Mouse (Mus musculus) midbrain, embryonic 13.5 days (tissue): ENCODE measurements around the gene Gm12695. TPM values are rescaled to one million over a fixed set of nuclear protein-coding genes. Genes with fewer than 3 reads are reported as not detected.

Experiments
- ATAC-seq: fragments of 200-750 bp; cut with Nextera tagmentation; 2 replicates; pipeline ENCODE4 v1.8.0; 2017; ENCODE audit warnings: mild to moderate bottlenecking, moderate TSS enrichment, moderate library complexity
- H3K27ac ChIP-seq: fragments of 300-500 bp; sonication (generic); 2 replicates; pipeline ENCODE4 v1.5.1; 2015; ENCODE audit warnings: inconsistent platforms, mild to moderate bottlenecking, moderate library complexity
- H3K27me3 ChIP-seq: fragments of 300-500 bp; sonication (generic); 2 replicates; pipeline ENCODE4 v1.6.1; 2015; ENCODE audit warnings: mild to moderate bottlenecking, inconsistent platforms
- H3K36me3 ChIP-seq: fragments of 300-500 bp; sonication (generic); 2 replicates; pipeline ENCODE4 v1.6.1; 2015; ENCODE audit warnings: mild to moderate bottlenecking, inconsistent platforms
- H3K4me1 ChIP-seq: fragments of 300-500 bp; sonication (generic); replicated peaks from 2 replicates; pipeline ENCODE4 v1.6.1; 2015; ENCODE audit warnings: inconsistent platforms
- H3K4me2 ChIP-seq: fragments of 300-500 bp; sonication (generic); replicated peaks from 2 replicates; pipeline ENCODE4 v1.6.1; 2015; ENCODE audit warnings: moderate library complexity, mild to moderate bottlenecking, inconsistent platforms
- H3K4me3 ChIP-seq: fragments of 300-500 bp; sonication (generic); replicated peaks from 2 replicates; pipeline ENCODE4 v1.5.1; 2015; ENCODE audit warnings: mild to moderate bottlenecking, inconsistent platforms
- H3K9ac ChIP-seq: fragments of 300-500 bp; sonication (generic); replicated peaks from 2 replicates; pipeline ENCODE4 v1.6.1; 2015; ENCODE audit warnings: mild to moderate bottlenecking, inconsistent platforms
- H3K9me3 ChIP-seq: fragments of 300-500 bp; sonication (generic); 2 replicates; pipeline ENCODE4 v1.6.1; 2016; ENCODE audit warnings: mild to moderate bottlenecking, inconsistent platforms
- WGBS: fragments of 180-500 bp; shearing (Covaris S2); methylation state at CpG from one replicate; pipeline ENCODE4 v1.1.7; 2015; 5-methylcytosine and 5-hydroxymethylcytosine counted together
- polyA plus RNA-seq: library from polyadenylated mRNA; unstranded; fragments of >200 nt; fragmentation: Nextera tagmentation; extraction: Ambion mirVana; gene quantifications from 2 replicates; pipeline ENCODE4 v1.2.1, GENCODE M21; 2015

Gm12695 gene
- polyA plus RNA-seq, 1 experiment from 2014 or later = 0.08 TPM

DNA sequence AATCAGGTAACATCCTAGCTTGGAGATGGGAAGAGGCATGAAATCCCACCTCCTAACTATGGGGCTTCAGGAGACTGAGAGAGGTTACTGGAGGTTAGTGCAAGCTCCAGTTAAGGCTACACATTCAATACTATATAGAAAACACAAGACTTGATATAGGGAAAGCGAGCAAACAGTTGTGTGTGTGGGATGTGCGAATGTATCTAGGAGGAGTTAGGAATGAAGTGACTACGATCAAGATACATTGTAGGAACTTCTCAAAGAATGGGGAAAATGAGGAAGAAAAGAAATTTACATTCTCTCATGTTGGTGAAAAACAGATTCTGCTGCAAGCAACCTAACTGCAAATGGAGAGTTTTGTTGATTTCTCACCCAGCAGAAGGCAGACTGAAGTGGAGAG is 44.5 kb downstream of the Gm12695 start:
- no peaks in the 10 kb centered on the region for H3K4me1 ChIP-seq
- WGBS = 94% methylated on average over 3 of the region's 3 CpGs
- no peak overlapping the region for H3K27ac ChIP-seq
- H3K4me3 ChIP-seq = no peak overlapping the region
- no peaks in the 10 kb centered on the region for H3K36me3 ChIP-seq
- H3K4me2 ChIP-seq = no peak overlapping the region
- H3K27me3 ChIP-seq = no peaks in the 10 kb centered on the region
- no peak overlapping the region for H3K9ac ChIP-seq
- H3K9me3 ChIP-seq = no peaks in the 10 kb centered on the region
- ATAC-seq = no peak

- H3K36me3 ChIP-seq = no peaks in the 10 kb centered on the region
- no peak overlapping the region for H3K4me3 ChIP-seq
- H3K9ac ChIP-seq = no peak overlapping the region
- no peak overlapping the region for H3K4me2 ChIP-seq
- no peak overlapping the region for H3K27ac ChIP-seq
- no peak for ATAC-seq
- 73% methylated on average over 4 of the region's 4 CpGs for WGBS
- H3K27me3 ChIP-seq = no peaks in the 10 kb centered on the region
- H3K4me1 ChIP-seq = no peaks in the 10 kb centered on the region
- no peaks in the 10 kb centered on the region for H3K9me3 ChIP-seq
Measured at GRCm38 (mm10) chr4:96729256-96729655, 55.7 kb downstream of the Gm12695 start.

DNA sequence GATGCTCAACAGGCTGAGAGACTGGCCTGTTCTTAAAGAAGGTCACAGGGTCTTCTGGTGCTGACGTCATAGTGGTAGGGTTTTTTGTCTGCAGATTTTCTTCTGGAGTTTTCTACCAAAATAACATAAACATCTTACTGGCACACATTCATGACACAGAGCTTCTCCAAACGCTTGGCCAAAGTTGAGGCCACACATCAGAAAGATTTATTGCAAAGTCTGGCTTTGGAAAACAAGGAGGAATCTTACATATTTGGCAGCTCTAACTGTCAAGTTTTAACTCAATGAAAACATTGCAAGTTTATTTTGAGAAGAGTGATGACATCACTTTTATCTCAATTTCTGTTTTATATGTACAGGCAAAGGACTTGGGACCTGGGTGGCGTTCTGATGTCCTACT is 56.8 kb downstream of the Gm12695 start:
- WGBS = 78% methylated on average over 3 of the region's 3 CpGs
- no peak for ATAC-seq
- Histone ChIP-seq H3K9me3 (no peaks in the 10 kb centered on the region), H3K4me3 (no peak overlapping the region), H3K27me3 (no peaks in the 10 kb centered on the region), H3K36me3 (no peaks in the 10 kb centered on the region), H3K4me1 (no peaks in the 10 kb centered on the region), H3K27ac (no peak overlapping the region), H3K9ac (no peak overlapping the region), H3K4me2 (no peak overlapping the region)

- Histone ChIP-seq H3K4me3 (no peak overlapping the region), H3K4me1 (no peaks in the 10 kb centered on the region), H3K36me3 (no peaks in the 10 kb centered on the region), H3K9ac (no peak overlapping the region), H3K9me3 (no peaks in the 10 kb centered on the region), H3K4me2 (no peak overlapping the region), H3K27ac (no peak overlapping the region), H3K27me3 (no peaks in the 10 kb centered on the region)
- 73% methylated on average over 5 of the region's 5 CpGs for WGBS
- ATAC-seq = no peak
Measured at GRCm38 (mm10) chr4:96725415-96726055, 59.5 kb downstream of the Gm12695 start.

- Histone ChIP-seq H3K4me2 (no peak overlapping the region), H3K27ac (no peak overlapping the region), H3K9me3 (no peaks in the 10 kb centered on the region), H3K4me1 (peaks cover 9% of the 10 kb centered on the region), H3K36me3 (no peaks in the 10 kb centered on the region), H3K27me3 (no peaks in the 10 kb centered on the region), H3K4me3 (no peak overlapping the region), H3K9ac (no peak overlapping the region)
- ATAC-seq = no peak
- 86% methylated on average over 2 of the region's 2 CpGs for WGBS
Measured at GRCm38 (mm10) chr4:96722301-96722700, 62.7 kb downstream of the Gm12695 start.

GRCm38 (mm10) chr4:96718977-96719966 is 65.7 kb downstream of the Gm12695 start:
- ATAC-seq = peak; percentile 95
- H3K4me1 ChIP-seq = peaks cover 9% of the 10 kb centered on the region
- H3K4me3 ChIP-seq = no peak overlapping the region
- H3K27ac ChIP-seq = peak overlapping the region; percentile 56
- H3K9ac ChIP-seq = no peak overlapping the region
- no peaks in the 10 kb centered on the region for H3K27me3 ChIP-seq
- no peaks in the 10 kb centered on the region for H3K36me3 ChIP-seq
- H3K4me2 ChIP-seq = no peak overlapping the region
- 20% methylated on average over 4 of the region's 4 CpGs for WGBS
- no peaks in the 10 kb centered on the region for H3K9me3 ChIP-seq

DNA sequence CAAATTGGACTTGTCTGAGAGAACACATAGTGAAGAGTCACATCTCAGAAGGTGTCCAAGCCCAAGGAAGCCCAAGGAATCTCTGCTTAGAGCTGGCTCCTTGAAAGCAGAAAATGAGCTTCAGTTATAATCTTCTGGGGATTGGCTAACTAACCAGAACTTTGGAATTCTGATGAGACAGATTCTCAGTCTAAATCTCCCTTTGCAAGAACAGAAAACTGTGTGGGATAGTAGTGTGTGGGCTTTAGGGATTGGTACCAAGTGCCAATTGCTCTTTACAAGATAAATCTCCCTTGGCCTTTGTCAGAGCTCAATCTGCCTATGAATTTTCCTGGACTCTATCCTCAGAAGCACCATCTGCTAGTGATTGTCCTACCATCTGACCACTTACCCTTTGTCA is 66.5 kb downstream of the Gm12695 start:
- no peak for ATAC-seq
- peak overlapping the region; percentile 56 for H3K27ac ChIP-seq
- H3K36me3 ChIP-seq = no peaks in the 10 kb centered on the region
- H3K27me3 ChIP-seq = no peaks in the 10 kb centered on the region
- no peak overlapping the region for H3K9ac ChIP-seq
- no peaks in the 10 kb centered on the region for H3K9me3 ChIP-seq
- no peak overlapping the region for H3K4me3 ChIP-seq
- H3K4me1 ChIP-seq = peaks cover 9% of the 10 kb centered on the region
- no peak overlapping the region for H3K4me2 ChIP-seq

GRCm38 (mm10) chr4:96705281-96705951 is 79.6 kb downstream of the Gm12695 start:
- Histone ChIP-seq H3K4me3 (no peak overlapping the region), H3K4me1 (no peaks in the 10 kb centered on the region), H3K4me2 (no peak overlapping the region), H3K9ac (no peak overlapping the region), H3K27ac (no peak overlapping the region), H3K27me3 (no peaks in the 10 kb centered on the region), H3K9me3 (no peaks in the 10 kb centered on the region), H3K36me3 (no peaks in the 10 kb centered on the region)
- 0 out of 2 replicates have a peak, but pooled peaks have one; percentile 20 for ATAC-seq
- WGBS = 52% methylated on average over 2 of the region's 2 CpGs

- H3K9me3 ChIP-seq = no peaks in the 10 kb centered on the region
- WGBS = 60% methylated on average over 5 of the region's 5 CpGs
- no peak overlapping the region for H3K4me3 ChIP-seq
- peak overlapping the region; percentile 62 for H3K27ac ChIP-seq
- H3K36me3 ChIP-seq = no peaks in the 10 kb centered on the region
- no peak for ATAC-seq
- H3K4me2 ChIP-seq = no peak overlapping the region
- H3K9ac ChIP-seq = no peak overlapping the region
- no peaks in the 10 kb centered on the region for H3K27me3 ChIP-seq
- H3K4me1 ChIP-seq = 0 out of 2 replicates have a peak, but pooled peaks cover 4% of the 10 kb centered on the region
Measured at GRCm38 (mm10) chr4:96698218-96698561, 86.8 kb downstream of the Gm12695 start.

GRCm38 (mm10) chr4:96697511-96698217 is 87.3 kb downstream of the Gm12695 start:
- Histone ChIP-seq H3K4me1 (0 out of 2 replicates have a peak, but pooled peaks cover 4% of the 10 kb centered on the region), H3K9me3 (no peaks in the 10 kb centered on the region), H3K27ac (peak overlapping the region; percentile 62), H3K4me2 (no peak overlapping the region), H3K9ac (no peak overlapping the region), H3K4me3 (no peak overlapping the region), H3K27me3 (no peaks in the 10 kb centered on the region), H3K36me3 (no peaks in the 10 kb centered on the region)
- WGBS = 51% methylated on average over 15 of the region's 15 CpGs
- peak; percentile 86 for ATAC-seq

- 0 out of 2 replicates have a peak, but pooled peaks cover 4% of the 10 kb centered on the region for H3K4me1 ChIP-seq
- H3K27me3 ChIP-seq = no peaks in the 10 kb centered on the region
- H3K4me2 ChIP-seq = peak overlapping the region; percentile 28; the same call in 1 of the 2 replicates
- H3K36me3 ChIP-seq = no peaks in the 10 kb centered on the region
- H3K9me3 ChIP-seq = no peaks in the 10 kb centered on the region
- peak; percentile 83 for ATAC-seq
- H3K9ac ChIP-seq = no peak overlapping the region
- 38% methylated on average over 13 of the region's 13 CpGs for WGBS
- H3K27ac ChIP-seq = peak overlapping the region; percentile 25; the same call in 1 of the 2 replicates
- no peak overlapping the region for H3K4me3 ChIP-seq
Measured at GRCm38 (mm10) chr4:96696614-96697360, 88.2 kb downstream of the Gm12695 start.
